Mouse (Mus musculus) gonadal fat pad, adult 2 months (tissue): ENCODE data around the gene Glb1l3. TPM values are rescaled to one million over a fixed set of nuclear protein-coding genes. Genes with fewer than 3 reads are reported as not detected.
"Not testable (repeated sequence)": the region's sequence is repeated elsewhere in the genome, so short reads cannot be mapped to it uniquely, and the experiment has no call there.

Source experiments
- DNase-seq: peaks from one replicate; pipeline ENCODE4 v3.0.0-alpha.2; 2012; ENCODE audit warnings: low read depth
- polyA plus RNA-seq: library from polyadenylated mRNA; depleted of rRNA; stranded (reverse); fragments of >200 nt; gene quantifications from 2 replicates; pipeline ENCODE4 v1.2.3, GENCODE M21; 2012; rRNA removed

The Glb1l3 gene
- polyA plus RNA-seq = 109 and 164 TPM in 2 replicates

GRCm38 (mm10) chr9:26860751-26861150, at the start of gene Glb1l3:
Gene Glb1l3, minus strand, starts transcription at chr9:26860890.
- no peak for DNase-seq

- DNase-seq = not testable (repeated sequence)
Measured at GRCm38 (mm10) chr9:26869856-26870255, 9.2 kb upstream of the Glb1l3 start.

- no peak for DNase-seq
Measured at GRCm38 (mm10) chr9:26831089-26831488, 29.6 kb downstream of the Glb1l3 start.

GRCm38 (mm10) chr9:26819942-26820341, 40.7 kb downstream of the Glb1l3 start:
- no peak for DNase-seq

- no peak for DNase-seq
Measured at GRCm38 (mm10) chr9:26808735-26809134, 52.0 kb downstream of the Glb1l3 start.

- peak; percentile 40 for DNase-seq
Measured at GRCm38 (mm10) chr9:26805935-26806666, 54.6 kb downstream of the Glb1l3 start, which contains the start of gene Glb1l2. Gene Glb1l2, minus strand, starts transcription at chr9:26806468.

GRCm38 (mm10) chr9:26804321-26804720, 56.4 kb downstream of the Glb1l3 start:
- no peak for DNase-seq

- DNase-seq = no peak
Measured at GRCm38 (mm10) chr9:26800357-26800756, 60.3 kb downstream of the Glb1l3 start.

GRCm38 (mm10) chr9:26798731-26799130, 62.0 kb downstream of the Glb1l3 start:
- no peak for DNase-seq

GRCm38 (mm10) chr9:26798205-26798604, 62.5 kb downstream of the Glb1l3 start:
- no peak for DNase-seq

GRCm38 (mm10) chr9:26792829-26793228, 67.9 kb downstream of the Glb1l3 start:
- DNase-seq = no peak

- DNase-seq = no peak
Measured at GRCm38 (mm10) chr9:26783414-26783975, 77.2 kb downstream of the Glb1l3 start.

GRCm38 (mm10) chr9:26778421-26778820, 82.3 kb downstream of the Glb1l3 start:
- DNase-seq = no peak

GRCm38 (mm10) chr9:26776122-26776902, 84.4 kb downstream of the Glb1l3 start:
- no peak for DNase-seq

- no peak for DNase-seq
Measured at GRCm38 (mm10) chr9:26775700-26776099, 85.0 kb downstream of the Glb1l3 start.

GRCm38 (mm10) chr9:26768181-26768580, 92.5 kb downstream of the Glb1l3 start:
- no peak for DNase-seq

Other genes starting within 250 kb of the Glb1l3 start
- 0.09 TPM in 1 of 2 replicates, not detected in the other for gene B3gat1, start 127.2 kb downstream of the Glb1l3 start, polyA plus RNA-seq
- gene Glb1l2, start 54.4 kb downstream of the Glb1l3 start, polyA plus RNA-seq = 694 and 811 TPM in 2 replicates
- gene Gm1110, start 62.2 kb upstream of the Glb1l3 start, polyA plus RNA-seq = 249 and 390 TPM in 2 replicates
- gene Acad8, start 138.7 kb upstream of the Glb1l3 start, polyA plus RNA-seq = 57.4 and 69.7 TPM in 2 replicates
- gene Thyn1, start 138.8 kb upstream of the Glb1l3 start, polyA plus RNA-seq = 26.1 and 26.4 TPM in 2 replicates
- gene Vps26b, start 169.2 kb upstream of the Glb1l3 start, polyA plus RNA-seq = 39.5 and 46.3 TPM in 2 replicates
- 15.2 and 16.6 TPM in 2 replicates for gene Ncapd3, start 169.3 kb upstream of the Glb1l3 start, polyA plus RNA-seq